Mouse (Mus musculus) G1E (cell line): ENCODE data around the gene Bgn. TPM values are rescaled to one million over a fixed set of nuclear protein-coding genes. Genes with fewer than 3 reads are reported as not detected.

Experiments used
- ATAC-seq: 2 replicates; pipeline ENCODE4 v1.8.0; 2016; ENCODE audit warnings: mild to moderate bottlenecking; ENCODE audit not compliant: insufficient number of reproducible peaks, poor library complexity, low FRiP score, severe bottlenecking; ENCODE audit errors: extremely low read depth
- DNase-seq: peaks from one replicate; pipeline ENCODE4 v3.0.0; 2012; ENCODE audit warnings: low spot score
- H3K27me3 ChIP-seq: 2 replicates; pipeline ENCODE4 v1.6.1; 2012; ENCODE audit warnings: mild to moderate bottlenecking, low read length, inconsistent platforms; ENCODE audit not compliant: insufficient read depth
- H3K36me3 ChIP-seq: replicated peaks from 2 replicates; pipeline ENCODE3; 2012; ENCODE audit warnings: mild to moderate bottlenecking, inconsistent platforms
- H3K4me1 ChIP-seq: 2 replicates; pipeline ENCODE4 v1.6.1; 2012; ENCODE audit warnings: low read depth, low read length, inconsistent platforms, mixed read lengths; ENCODE audit not compliant: insufficient read depth
- H3K4me3 ChIP-seq: 2 replicates; pipeline ENCODE4 v1.5.1; 2012; ENCODE audit warnings: low read depth, mild to moderate bottlenecking, inconsistent platforms, low read length, moderate library complexity, mixed read lengths
- H3K9me3 ChIP-seq: replicated peaks from 2 replicates; pipeline ENCODE4 v1.6.1; 2012; ENCODE audit warnings: inconsistent platforms
- CTCF ChIP-seq: IDR thresholded peaks from 2 replicates; pipeline ENCODE4 v1.5.1; 2012; ENCODE audit warnings: low read depth, low read length, inconsistent platforms, mixed read lengths
- GATA1 ChIP-seq: IDR thresholded peaks from 2 replicates; pipeline ENCODE4 v1.6.1; 2012; ENCODE audit warnings: borderline replicate concordance, low read length, inconsistent platforms, mixed read lengths
- GATA2 ChIP-seq: IDR thresholded peaks from 2 replicates; pipeline ENCODE4 v1.6.1; 2012; ENCODE audit warnings: low read depth, low read length, inconsistent platforms, borderline replicate concordance
- POLR2AphosphoS5 ChIP-seq: IDR thresholded peaks from 2 replicates; pipeline ENCODE4 v1.6.1; 2012; ENCODE audit warnings: low read depth, low read length, inconsistent platforms; ENCODE audit not compliant: insufficient replicate concordance
- TAL1 ChIP-seq: conservative IDR thresholded peaks from 2 replicates; pipeline ENCODE4 v1.6.1; 2012; ENCODE audit warnings: low read depth, low read length, inconsistent platforms, mixed read lengths
- polyA plus RNA-seq: library from polyadenylated mRNA; stranded (reverse); fragments of >175 nt; gene quantifications from 2 replicates; pipeline ENCODE4 v1.2.3, GENCODE M21; 2012
- total RNA-seq, 2 experiments: library from RNA; stranded (forward) in 1 of 2; stranded (reverse) in 1 of 2; fragments of 200-1000 nt in 1 of 2; fragments of >200 nt in 1 of 2; fragmentation: Nextera tagmentation in 1 of 2; gene quantifications; 2 replicates each; pipeline ENCODE4 v1.2.3; 2014 to 2017

Gene Bgn
- total and polyA plus RNA-seq, 3 experiments, result not detected

- no peaks in the 10 kb centered on the region for H3K9me3 ChIP-seq
- no peak for TF ChIP-seq TAL1
- no peak for TF ChIP-seq GATA1
- TF ChIP-seq POLR2AphosphoS5, result no peak
- no peak for TF ChIP-seq GATA2
- TF ChIP-seq CTCF, result no peak
- no peaks in the 10 kb centered on the region for H3K36me3 ChIP-seq
- no peak for ATAC-seq
- no peaks in the 10 kb centered on the region for H3K4me1 ChIP-seq
- peaks cover 6% of the 10 kb centered on the region for H3K27me3 ChIP-seq
- no peak for DNase-seq
- no peak overlapping the region for H3K4me3 ChIP-seq
These were observed 37.3 kb downstream of the Bgn start for GRCm38 (mm10) chrX:73520692-73521091.

GRCm38 (mm10) chrX:73524318-73525222 lies 41.2 kb downstream of the Bgn start:
- no peak for DNase-seq
- peaks cover 6% of the 10 kb centered on the region for H3K27me3 ChIP-seq
- no peak overlapping the region for H3K4me3 ChIP-seq
- no peaks in the 10 kb centered on the region for H3K36me3 ChIP-seq
- H3K4me1 ChIP-seq, result no peaks in the 10 kb centered on the region
- no peak for ATAC-seq
- H3K9me3 ChIP-seq, result no peaks in the 10 kb centered on the region
- TF ChIP-seq POLR2AphosphoS5 (no peak), TAL1 (no peak), GATA2 (no peak), GATA1 (no peak), CTCF (no peak)

- TF ChIP-seq CTCF, result no peak
- TF ChIP-seq TAL1, result no peak
- no peak for TF ChIP-seq POLR2AphosphoS5
- TF ChIP-seq GATA2, result no peak
- no peak for TF ChIP-seq GATA1
- Histone ChIP-seq H3K9me3 (no peaks in the 10 kb centered on the region), H3K27me3 (peaks cover 6% of the 10 kb centered on the region), H3K4me1 (no peaks in the 10 kb centered on the region), H3K4me3 (no peak overlapping the region), H3K36me3 (no peaks in the 10 kb centered on the region)
- ATAC-seq (no peak), DNase-seq (no peak)
These were observed 42.1 kb downstream of the Bgn start for GRCm38 (mm10) chrX:73525223-73526140.

GRCm38 (mm10) chrX:73526410-73526887 lies 43.0 kb downstream of the Bgn start:
- Histone ChIP-seq H3K27me3 (peaks cover 6% of the 10 kb centered on the region), H3K4me1 (no peaks in the 10 kb centered on the region), H3K9me3 (no peaks in the 10 kb centered on the region), H3K36me3 (no peaks in the 10 kb centered on the region), H3K4me3 (no peak overlapping the region)
- no peak for TF ChIP-seq GATA1
- no peak for TF ChIP-seq POLR2AphosphoS5
- TF ChIP-seq CTCF, result no peak
- TF ChIP-seq TAL1, result no peak
- no peak for TF ChIP-seq GATA2
- DNase-seq, result no peak
- ATAC-seq, result no peak

- no peak for TF ChIP-seq GATA2
- TF ChIP-seq POLR2AphosphoS5, result no peak
- TF ChIP-seq TAL1, result no peak
- TF ChIP-seq GATA1, result no peak
- TF ChIP-seq CTCF, result no peak
- ATAC-seq, result no peak
- no peak for DNase-seq
- no peaks in the 10 kb centered on the region for H3K4me1 ChIP-seq
- H3K36me3 ChIP-seq, result no peaks in the 10 kb centered on the region
- H3K27me3 ChIP-seq, result no peaks in the 10 kb centered on the region
- H3K9me3 ChIP-seq, result no peaks in the 10 kb centered on the region
- no peak overlapping the region for H3K4me3 ChIP-seq
These were observed 54.5 kb downstream of the Bgn start for GRCm38 (mm10) chrX:73537875-73538274.

- Histone ChIP-seq H3K9me3 (no peaks in the 10 kb centered on the region), H3K27me3 (no peaks in the 10 kb centered on the region), H3K4me3 (no peak overlapping the region), H3K4me1 (no peaks in the 10 kb centered on the region), H3K36me3 (no peaks in the 10 kb centered on the region)
- TF ChIP-seq GATA1 (no peak), CTCF (no peak), GATA2 (no peak), POLR2AphosphoS5 (no peak), TAL1 (no peak)
- ATAC-seq (no peak), DNase-seq (no peak)
These were observed 59.9 kb downstream of the Bgn start for GRCm38 (mm10) chrX:73543340-73543739.

Other genes with a start within 250 kb of the Bgn start
- not detected in 2 replicates for gene Xlr4c, start 240.5 kb upstream of the Bgn start, total RNA-seq (2014; fragmentation: Nextera tagmentation)
- 0.33 TPM in 1 of 2 replicates, not detected in the other for gene Xlr4c, start 240.5 kb upstream of the Bgn start, total RNA-seq (2017)
- gene Xlr4c, start 240.5 kb upstream of the Bgn start, polyA plus RNA-seq, result not detected in 2 replicates
- not detected in 2 replicates for gene Xlr3c, start 218.2 kb upstream of the Bgn start, total RNA-seq (2014; fragmentation: Nextera tagmentation)
- gene Xlr3c, start 218.2 kb upstream of the Bgn start, total RNA-seq (2017), result 0.16 TPM in 1 of 2 replicates, not detected in the other
- not detected in 2 replicates for gene Xlr3c, start 218.2 kb upstream of the Bgn start, polyA plus RNA-seq
- not detected in 2 replicates for gene Xlr5a, start 190.6 kb upstream of the Bgn start, total RNA-seq (2014; fragmentation: Nextera tagmentation)
- gene Xlr5a, start 190.6 kb upstream of the Bgn start, total RNA-seq (2017), result not detected in 2 replicates
- not detected in 2 replicates for gene Xlr5a, start 190.6 kb upstream of the Bgn start, polyA plus RNA-seq
- not detected in 2 replicates for gene Xlr5c, start 190.6 kb upstream of the Bgn start, total RNA-seq (2014; fragmentation: Nextera tagmentation)
- gene Xlr5c, start 190.6 kb upstream of the Bgn start, total RNA-seq (2017), result 0.27 TPM in 1 of 2 replicates, not detected in the other
- gene Xlr5c, start 190.6 kb upstream of the Bgn start, polyA plus RNA-seq, result not detected in 2 replicates
- gene Gm45015, start 146.8 kb upstream of the Bgn start, total RNA-seq (2014; fragmentation: Nextera tagmentation), result not detected in 2 replicates
- not detected in 2 replicates for gene Gm45015, start 146.8 kb upstream of the Bgn start, total RNA-seq (2017)
- not detected in 2 replicates for gene Gm45015, start 146.8 kb upstream of the Bgn start, polyA plus RNA-seq
- 13.0 and 21.1 TPM in 2 replicates for gene Zfp275, start 141.0 kb upstream of the Bgn start, total RNA-seq (2014; fragmentation: Nextera tagmentation)
- gene Zfp275, start 141.0 kb upstream of the Bgn start, total RNA-seq (2017), result 9.4 and 9.9 TPM in 2 replicates
- 2.0 TPM in 2 replicates for gene Zfp275, start 141.0 kb upstream of the Bgn start, polyA plus RNA-seq
- not detected in 2 replicates for gene Gm18336, start 84.9 kb upstream of the Bgn start, total RNA-seq (2014; fragmentation: Nextera tagmentation)
- not detected in 2 replicates for gene Gm18336, start 84.9 kb upstream of the Bgn start, total RNA-seq (2017)
- gene Gm18336, start 84.9 kb upstream of the Bgn start, polyA plus RNA-seq, result not detected in 2 replicates
- gene Zfp92, start 72.5 kb upstream of the Bgn start, total RNA-seq (2014; fragmentation: Nextera tagmentation), result not detected in 2 replicates
- gene Zfp92, start 72.5 kb upstream of the Bgn start, total RNA-seq (2017), result 0.06 TPM in 1 of 2 replicates, not detected in the other
- gene Zfp92, start 72.5 kb upstream of the Bgn start, polyA plus RNA-seq, result not detected in 2 replicates
- gene Trex2, start 48.3 kb upstream of the Bgn start, total RNA-seq (2014; fragmentation: Nextera tagmentation), result not detected in 2 replicates
- not detected in 2 replicates for gene Trex2, start 48.3 kb upstream of the Bgn start, total RNA-seq (2017)
- gene Trex2, start 48.3 kb upstream of the Bgn start, polyA plus RNA-seq, result not detected in 2 replicates
- 14.4 and 19.3 TPM in 2 replicates for gene Haus7, start 24.6 kb upstream of the Bgn start, total RNA-seq (2014; fragmentation: Nextera tagmentation)
- 34.1 and 35.2 TPM in 2 replicates for gene Haus7, start 24.6 kb upstream of the Bgn start, total RNA-seq (2017)
- gene Haus7, start 24.6 kb upstream of the Bgn start, polyA plus RNA-seq, result 3.6 and 3.9 TPM in 2 replicates
- gene Atp2b3, start 19.5 kb downstream of the Bgn start, total RNA-seq (2014; fragmentation: Nextera tagmentation), result not detected in 2 replicates
- gene Atp2b3, start 19.5 kb downstream of the Bgn start, total RNA-seq (2017), result not detected in 2 replicates
- gene Atp2b3, start 19.5 kb downstream of the Bgn start, polyA plus RNA-seq, result not detected in 2 replicates
- not detected in 2 replicates for gene Dusp9, start 155.8 kb downstream of the Bgn start, total RNA-seq (2014; fragmentation: Nextera tagmentation)
- 0.16 and 0.23 TPM in 2 replicates for gene Dusp9, start 155.8 kb downstream of the Bgn start, total RNA-seq (2017)
- gene Dusp9, start 155.8 kb downstream of the Bgn start, polyA plus RNA-seq, result 0.23 and 0.24 TPM in 2 replicates
- gene Pnck, start 176.5 kb downstream of the Bgn start, total RNA-seq (2014; fragmentation: Nextera tagmentation), result not detected in 2 replicates
- gene Pnck, start 176.5 kb downstream of the Bgn start, total RNA-seq (2017), result not detected in 2 replicates
- gene Pnck, start 176.5 kb downstream of the Bgn start, polyA plus RNA-seq, result not detected in 2 replicates
- 4.1 and 6.1 TPM in 2 replicates for gene Slc6a8, start 189.5 kb downstream of the Bgn start, total RNA-seq (2014; fragmentation: Nextera tagmentation)
- gene Slc6a8, start 189.5 kb downstream of the Bgn start, total RNA-seq (2017), result 9.9 and 12.7 TPM in 2 replicates
- 1.6 and 2.1 TPM in 2 replicates for gene Slc6a8, start 189.5 kb downstream of the Bgn start, polyA plus RNA-seq
- gene Bcap31, start 232.6 kb downstream of the Bgn start, total RNA-seq (2014; fragmentation: Nextera tagmentation), result 83.2 and 98.4 TPM in 2 replicates
- 215 and 222 TPM in 2 replicates for gene Bcap31, start 232.6 kb downstream of the Bgn start, total RNA-seq (2017)
- gene Bcap31, start 232.6 kb downstream of the Bgn start, polyA plus RNA-seq, result 13.5 and 16.0 TPM in 2 replicates
- 15.8 and 17.1 TPM in 2 replicates for gene Abcd1, start 233.0 kb downstream of the Bgn start, total RNA-seq (2014; fragmentation: Nextera tagmentation)
- 6.3 and 7.0 TPM in 2 replicates for gene Abcd1, start 233.0 kb downstream of the Bgn start, total RNA-seq (2017)
- gene Abcd1, start 233.0 kb downstream of the Bgn start, polyA plus RNA-seq, result 17.6 and 19.4 TPM in 2 replicates